Mouse (Mus musculus) stomach, postnatal 0 days (tissue): ENCODE data around the gene Heatr5b.

Source experiments
- CTCF ChIP-seq: IDR thresholded peaks from 2 replicates; pipeline ENCODE4 v1.5.1; 2016; ENCODE audit warnings: antibody characterized with exemption, low read depth, mild to moderate bottlenecking, moderate library complexity
- EP300 ChIP-seq: optimal IDR thresholded peaks from 2 replicates; pipeline ENCODE3; 2016; ENCODE audit warnings: antibody characterized with exemption

GRCm38 (mm10) chr17:78809582-78809981, 25.6 kb downstream of the Heatr5b start:
- no peak for TF ChIP-seq CTCF
- TF ChIP-seq EP300: no peak
